Mouse (Mus musculus) ES-E14 (cell line): ENCODE measurements around the gene Pnp. TPM values are rescaled to one million over a fixed set of nuclear protein-coding genes. Genes with fewer than 3 reads are reported as not detected.

Source experiments
- DNase-seq: peaks from one replicate; pipeline ENCODE4 v3.0.0-alpha.2; 2013; ENCODE audit warnings: low read depth, low spot score
- H3K27ac ChIP-seq: 2 replicates; pipeline ENCODE4 v1.5.1; 2012; ENCODE audit warnings: low read depth, mild to moderate bottlenecking, low read length, moderate library complexity, mixed read lengths; ENCODE audit not compliant: poor library complexity, insufficient read depth, severe bottlenecking
- H3K36me3 ChIP-seq: 2 replicates; pipeline ENCODE4 v1.6.1; 2012; ENCODE audit warnings: mild to moderate bottlenecking, low read length, moderate library complexity, mixed read lengths; ENCODE audit not compliant: control insufficient read depth, poor library complexity, insufficient read depth, severe bottlenecking
- H3K4me1 ChIP-seq, 2 experiments: fragments of 150-350 bp in 1 of 2; sonication (generic) in 1 of 2; 2 replicates each; pipeline ENCODE4 v1.6.1; 2012; ENCODE audit warnings: low read length in 2 of 2, mild to moderate bottlenecking in 1 of 2, mixed read lengths in 1 of 2; ENCODE audit not compliant: control insufficient read depth in 2 of 2, insufficient read depth in 2 of 2, poor library complexity in 1 of 2
- H3K4me3 ChIP-seq, 2 experiments: fragments of 150-350 bp in 1 of 2; sonication (generic) in 1 of 2; 2 replicates each; pipeline ENCODE4 v1.5.1; 2012; ENCODE audit warnings: low read length in 2 of 2, low read depth in 1 of 2, mild to moderate bottlenecking in 1 of 2, mixed read lengths in 1 of 2; ENCODE audit not compliant: insufficient read depth in 1 of 2, poor library complexity in 1 of 2, severe bottlenecking in 1 of 2
- H3K9ac ChIP-seq: 2 replicates; pipeline ENCODE4 v1.6.1; 2012; ENCODE audit warnings: low read depth, mild to moderate bottlenecking, low read length, mixed read lengths; ENCODE audit not compliant: poor library complexity, insufficient read depth, severe bottlenecking
- H3K9me3 ChIP-seq: fragments of 150-350 bp; sonication (generic); 2 replicates; pipeline ENCODE4 v1.6.1; 2012; ENCODE audit warnings: low read depth, mild to moderate bottlenecking, low read length; ENCODE audit not compliant: control insufficient read depth, insufficient read depth
- CHD2 ChIP-seq: IDR thresholded peaks from 2 replicates; pipeline ENCODE4 v1.6.1; 2014; ENCODE audit warnings: mild to moderate bottlenecking, low read depth, low read length, inconsistent platforms
- HCFC1 ChIP-seq: IDR thresholded peaks from 2 replicates; pipeline ENCODE4 v1.6.1; 2012; ENCODE audit warnings: low read length, inconsistent platforms, borderline replicate concordance; ENCODE audit not compliant: insufficient read depth
- MAFK ChIP-seq: IDR thresholded peaks from 2 replicates; pipeline ENCODE4 v1.6.1; 2014; ENCODE audit warnings: mild to moderate bottlenecking, low read depth, low read length, inconsistent platforms; ENCODE audit not compliant: insufficient read depth
- ZC3H11A ChIP-seq: IDR thresholded peaks from 2 replicates; pipeline ENCODE4 v1.6.1; 2012; ENCODE audit warnings: low read depth, mild to moderate bottlenecking, inconsistent platforms, low read length, borderline replicate concordance
- ZNF384 ChIP-seq: IDR thresholded peaks from 2 replicates; pipeline ENCODE4 v1.6.1; 2012; ENCODE audit warnings: low read depth, low read length, inconsistent platforms
- in situ Hi-C, 2 experiments: fragments of 600-800 bp; cut with MboI; formaldehyde crosslinking; loops; one replicate each; pipeline ENCODE4 v1.15.1; 2025; ENCODE audit warnings: low sequenced_read_pairs in 2 of 2, inconsistent platforms in 1 of 2; ENCODE audit not compliant: unreplicated experiment in 2 of 2
- total RNA-seq: library from RNA; depleted of rRNA; stranded (reverse); fragments of 300-350 nt; gene quantifications from 2 replicates; pipeline ENCODE4 v1.2.3, GENCODE M21; 2012

Gene Pnp
- total RNA-seq, 1 experiment: 74.8 TPM

DNA sequence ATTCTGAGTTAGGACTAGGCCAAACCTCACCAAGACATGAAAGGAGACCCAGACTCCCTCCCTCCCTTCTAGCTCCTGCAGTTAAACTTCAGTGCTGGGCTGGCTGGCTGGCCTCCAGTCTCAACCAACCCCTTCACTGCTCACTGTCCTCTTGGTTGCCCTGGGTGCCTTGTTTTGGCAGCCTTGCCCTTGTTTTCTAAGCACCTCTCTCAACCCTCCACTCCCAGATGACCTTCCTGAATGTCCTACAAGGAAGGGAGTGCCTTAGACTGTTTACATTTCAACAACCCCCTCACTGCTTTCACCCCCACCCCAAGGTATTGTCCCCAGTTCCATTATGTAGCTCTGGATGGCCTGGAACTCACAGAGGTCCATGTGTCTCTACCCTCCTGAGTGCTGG lies 48.7 kb downstream of the Pnp start:
- Histone ChIP-seq H3K4me3 (no peak overlapping the region), H3K36me3 (no peaks in the 10 kb centered on the region), H3K27ac (peak overlapping the region; percentile 86), H3K9me3 (no peaks in the 10 kb centered on the region), H3K9ac (peak overlapping the region; percentile 32; the same call in 1 of the 2 replicates), H3K4me1 (peaks cover 9 to 16% of the 10 kb centered on the region in 2 experiments)
- in situ Hi-C loops: no loop called here
- DNase-seq: no peak
- TF ChIP-seq ZNF384 (no peak), ZC3H11A (no peak), MAFK (no peak), CHD2 (no peak), HCFC1 (no peak)

- Histone ChIP-seq H3K27ac (0 out of 2 replicates have a peak overlapping the region, but pooled peaks have one; percentile 25), H3K4me1 (peaks cover 9 to 16% of the 10 kb centered on the region in 2 experiments), H3K9me3 (no peaks in the 10 kb centered on the region), H3K9ac (no peak overlapping the region), H3K4me3 (no peak overlapping the region), H3K36me3 (no peaks in the 10 kb centered on the region)
- DNase-seq: no peak
- in situ Hi-C loops: no loop called here
- TF ChIP-seq MAFK (no peak), ZC3H11A (no peak), ZNF384 (no peak), CHD2 (no peak), HCFC1 (no peak)
Measured at GRCm38 (mm10) chr14:50981207-50981606, 50.3 kb downstream of the Pnp start.

DNA sequence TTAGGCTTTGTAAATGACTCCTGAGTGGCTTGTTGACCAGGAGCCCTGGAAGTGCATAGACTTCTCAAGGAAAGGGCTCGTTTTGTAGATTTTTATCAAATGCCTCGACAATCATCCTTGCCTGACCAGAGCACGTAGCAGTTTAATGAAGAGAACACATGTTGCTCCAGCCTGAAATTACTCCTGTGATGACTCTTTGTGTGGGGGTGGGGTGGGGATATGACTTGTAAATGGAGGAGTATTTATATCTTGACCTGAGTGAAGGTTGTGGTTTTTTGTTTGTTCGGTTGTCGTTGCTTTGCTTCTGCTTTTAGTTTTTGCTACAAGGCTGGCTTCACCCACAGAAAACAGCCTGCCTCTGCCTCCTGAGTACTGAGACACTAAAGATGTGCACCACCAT lies 51.0 kb downstream of the Pnp start:
- no peak overlapping the region for H3K27ac ChIP-seq
- no peak overlapping the region for H3K4me3 ChIP-seq
- no peak overlapping the region for H3K9ac ChIP-seq
- TF ChIP-seq CHD2 (no peak), MAFK (no peak), HCFC1 (no peak), ZNF384 (no peak), ZC3H11A (no peak)
- no peak for DNase-seq
- no peaks in the 10 kb centered on the region for H3K9me3 ChIP-seq
- peaks cover 9 to 16% of the 10 kb centered on the region in 2 experiments for H3K4me1 ChIP-seq
- in situ Hi-C loops: no loop called here
- no peaks in the 10 kb centered on the region for H3K36me3 ChIP-seq

DNA sequence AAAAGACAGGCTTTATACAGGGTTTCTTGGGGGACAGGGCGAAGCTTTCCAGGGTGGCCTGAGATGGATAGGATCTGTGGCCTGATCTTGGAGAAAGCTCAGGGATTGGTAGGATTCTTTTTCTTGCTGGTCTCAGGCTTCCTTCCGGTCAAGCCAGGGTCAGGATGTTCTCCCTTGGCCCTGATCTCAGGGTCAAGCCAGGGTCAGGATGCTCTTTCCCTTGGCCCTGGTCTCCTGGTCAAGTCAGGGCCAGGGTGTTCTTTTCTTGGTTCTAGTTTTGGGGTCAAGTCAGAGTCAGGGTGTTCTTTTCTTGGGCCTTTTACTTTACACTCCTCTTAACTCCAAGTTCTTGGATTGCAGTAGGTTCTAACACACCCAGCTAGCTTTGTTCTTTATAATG lies 56.8 kb downstream of the Pnp start:
- Histone ChIP-seq H3K36me3 (no peaks in the 10 kb centered on the region), H3K4me3 (no peak overlapping the region), H3K4me1 (no peaks in the 10 kb centered on the region), H3K27ac (no peak overlapping the region), H3K9me3 (no peaks in the 10 kb centered on the region), H3K9ac (no peak overlapping the region)
- in situ Hi-C loops: no loop called here
- TF ChIP-seq CHD2: no peak
- TF ChIP-seq HCFC1: no peak
- TF ChIP-seq ZC3H11A: no peak
- no peak for TF ChIP-seq ZNF384
- no peak for TF ChIP-seq MAFK
- DNase-seq: no peak

- no peaks in the 10 kb centered on the region for H3K9me3 ChIP-seq
- TF ChIP-seq MAFK: no peak
- TF ChIP-seq HCFC1: no peak
- TF ChIP-seq CHD2: no peak
- no peak for TF ChIP-seq ZC3H11A
- no peak for TF ChIP-seq ZNF384
- H3K36me3 ChIP-seq: no peaks in the 10 kb centered on the region
- H3K4me1 ChIP-seq: no peaks in the 10 kb centered on the region
- in situ Hi-C loops: no loop called here
- no peak for DNase-seq
- no peak overlapping the region for H3K4me3 ChIP-seq
- H3K27ac ChIP-seq: no peak overlapping the region
- no peak overlapping the region for H3K9ac ChIP-seq
Measured at GRCm38 (mm10) chr14:50991037-50991436, 60.2 kb downstream of the Pnp start.
